Comparison of ENCODE assay signal across 10 mouse cellular contexts in genomic region chrX:153375105-153375504, GRCm38 (mm10).
DNase-seq lines count a peak whose midpoint lies in the region; ATAC-seq lines count a peak whose summit lies in the region.
"Had no signal": no experiment of that assay in that cellular context is flagged by ENCODE, and none has a peak within 500 bp of the region (broad histone marks: within the 10 kb centered on the region; RNA-seq: fewer than 3 reads in every experiment).

No protein-coding gene starts in this region.

- 63% methylated on average over 3 of the region's 3 CpGs for WGBS in hindbrain, embryonic 12.5 days
- WGBS in hindbrain, embryonic 10.5 days, result 49% methylated on average over 3 of the region's 3 CpGs
- 36% methylated on average over 3 of the region's 3 CpGs for WGBS in forebrain, embryonic 12.5 days
- WGBS in midbrain, embryonic 12.5 days, result 36% methylated on average over 3 of the region's 3 CpGs

- H3K4me2 ChIP-seq in hindbrain, embryonic 12.5 days (replicated peaks), result no peak overlapping the region
- H3K4me2 ChIP-seq in forebrain, embryonic 12.5 days, result 0 out of 2 replicates have a peak overlapping the region, but pooled peaks have one; percentile 15
- no peak overlapping the region for H3K4me2 ChIP-seq in midbrain, embryonic 12.5 days (replicated peaks)

- no peaks in the 10 kb centered on the region for H3K36me3 ChIP-seq in hindbrain, embryonic 12.5 days
- no peaks in the 10 kb centered on the region for H3K36me3 ChIP-seq in hindbrain, embryonic 10.5 days
- H3K36me3 ChIP-seq in forebrain, embryonic 12.5 days (replicated peaks), result no peaks in the 10 kb centered on the region
- no peaks in the 10 kb centered on the region for H3K36me3 ChIP-seq in midbrain, embryonic 12.5 days

- no peaks in the 10 kb centered on the region for H3K27me3 ChIP-seq in hindbrain, embryonic 12.5 days
- H3K27me3 ChIP-seq in hindbrain, embryonic 10.5 days (ENCODE audit: insufficient read depth, poor library complexity, severe bottlenecking), result no peaks in the 10 kb centered on the region
- no peaks in the 10 kb centered on the region for H3K27me3 ChIP-seq in forebrain, embryonic 12.5 days
- H3K27me3 ChIP-seq in midbrain, embryonic 12.5 days, result no peaks in the 10 kb centered on the region

- no peaks in the 10 kb centered on the region for H3K4me1 ChIP-seq in hindbrain, embryonic 12.5 days
- no peaks in the 10 kb centered on the region for H3K4me1 ChIP-seq in hindbrain, embryonic 10.5 days (replicated peaks)
- peaks cover 5% of the 10 kb centered on the region; the same call in 1 of the 2 replicates for H3K4me1 ChIP-seq in forebrain, embryonic 12.5 days
- peaks cover 6% of the 10 kb centered on the region; the same call in 1 of the 2 replicates for H3K4me1 ChIP-seq in midbrain, embryonic 12.5 days

- H3K4me3 ChIP-seq in hindbrain, embryonic 12.5 days, result no peak overlapping the region
- H3K4me3 ChIP-seq in hindbrain, embryonic 10.5 days, result no peak overlapping the region
- no peak overlapping the region for H3K4me3 ChIP-seq in forebrain, embryonic 12.5 days (replicated peaks)
- H3K4me3 ChIP-seq in midbrain, embryonic 12.5 days, result no peak overlapping the region

- H3K9me3 ChIP-seq in hindbrain, embryonic 12.5 days (replicated peaks), result no peaks in the 10 kb centered on the region
- no peaks in the 10 kb centered on the region for H3K9me3 ChIP-seq in hindbrain, embryonic 10.5 days
- H3K9me3 ChIP-seq in forebrain, embryonic 12.5 days, result no peaks in the 10 kb centered on the region
- no peaks in the 10 kb centered on the region for H3K9me3 ChIP-seq in midbrain, embryonic 12.5 days

- no peak overlapping the region for H3K27ac ChIP-seq in hindbrain, embryonic 12.5 days
- H3K27ac ChIP-seq in hindbrain, embryonic 10.5 days, result no peak overlapping the region
- H3K27ac ChIP-seq in forebrain, embryonic 12.5 days, result 0 out of 2 replicates have a peak overlapping the region, but pooled peaks have one; percentile 61
- no peak overlapping the region; the same call in 1 of the 2 replicates for H3K27ac ChIP-seq in midbrain, embryonic 12.5 days (replicated peaks)

- peak; percentile 48; the same call in 1 of the 2 replicates for ATAC-seq in hindbrain, embryonic 12.5 days (ENCODE audit: low FRiP score)
- peak; percentile 83 for ATAC-seq in forebrain, embryonic 12.5 days (ENCODE audit: low FRiP score)
- ATAC-seq in midbrain, embryonic 12.5 days (ENCODE audit: low FRiP score, low read depth), result peak; percentile 78

- H3K9ac ChIP-seq in hindbrain, embryonic 12.5 days, result no peak overlapping the region
- H3K9ac ChIP-seq in forebrain, embryonic 12.5 days, result no peak overlapping the region
- no peak overlapping the region for H3K9ac ChIP-seq in midbrain, embryonic 12.5 days (replicated peaks)

- no peak for DNase-seq in hindbrain, embryonic 10.5 days (ENCODE audit: low spot score)
- peak; percentile 64 for DNase-seq in CD4-positive, CD25-positive, alpha-beta regulatory T cell, adult 2 months (ENCODE audit: low read depth, low spot score)
- DNase-seq in cerebellum, postnatal 25 days, result no peak
- DNase-seq in left cerebral cortex, postnatal 10 days (ENCODE audit: extremely low spot score in 1 of 2, low spot score in 2 of 2), result no peak
- no peak for DNase-seq in right cerebral cortex, adult 18-20 months
- DNase-seq: heart, postnatal 36 days; thymus, postnatal 36 days had no signal

- intact Hi-C loops in left cerebral cortex, postnatal 10 days (cut with DNase I), result no loop called here
